Mouse (Mus musculus) heart, embryonic 14.5 days (tissue): Measurements from ENCODE around the gene Lhfp. TPM values are rescaled to one million over a fixed set of nuclear protein-coding genes. Genes with fewer than 3 reads are reported as not detected.

Experiments used
- ATAC-seq: fragments of 200-750 bp; cut with Nextera tagmentation; 2 replicates; pipeline ENCODE4 v1.8.0; 2017; ENCODE audit warnings: low read depth, moderate TSS enrichment; ENCODE audit not compliant: insufficient number of reproducible peaks, insufficient read depth, low FRiP score
- H3K27ac ChIP-seq, 2 experiments: fragments of 200-500 bp in 1 of 2; fragments of 300-500 bp in 1 of 2; sonication (generic) in 1 of 2; replicated peaks in 1 of 2; 2 replicates each; pipeline ENCODE4 v1.5.1; 2012 to 2014; ENCODE audit warnings: low read depth in 2 of 2, low read length in 2 of 2, control low read depth in 1 of 2, mild to moderate bottlenecking in 1 of 2, mixed read lengths in 1 of 2; ENCODE audit not compliant: control insufficient read depth in 1 of 2, insufficient read depth in 1 of 2
- H3K27me3 ChIP-seq: fragments of 300-500 bp; sonication (generic); 2 replicates; pipeline ENCODE4 v1.6.1; 2014; ENCODE audit warnings: mild to moderate bottlenecking, low read length, control low read depth; ENCODE audit not compliant: control insufficient read depth, insufficient read depth
- H3K36me3 ChIP-seq: fragments of 300-500 bp; sonication (generic); 2 replicates; pipeline ENCODE4 v1.6.1; 2014; ENCODE audit warnings: mild to moderate bottlenecking, control low read depth, low read length, mixed read lengths; ENCODE audit not compliant: control insufficient read depth, insufficient read depth
- H3K4me1 ChIP-seq, 2 experiments: fragments of 200-500 bp in 1 of 2; fragments of 300-500 bp in 1 of 2; sonication (generic) in 1 of 2; 2 replicates each; pipeline ENCODE4 v1.6.1; 2012 to 2014; ENCODE audit warnings: low read length in 2 of 2, control low read depth in 1 of 2, mixed read lengths in 1 of 2; ENCODE audit not compliant: control insufficient read depth in 2 of 2, insufficient read depth in 2 of 2
- H3K4me2 ChIP-seq: fragments of 300-500 bp; sonication (generic); 2 replicates; pipeline ENCODE4 v1.6.1; 2014; ENCODE audit warnings: mild to moderate bottlenecking, low read length
- H3K4me3 ChIP-seq, 2 experiments: fragments of 200-500 bp in 1 of 2; fragments of 300-500 bp in 1 of 2; sonication (generic) in 1 of 2; 2 replicates each; pipeline ENCODE4 v1.5.1; 2012 to 2014; ENCODE audit warnings: low read length in 2 of 2, mild to moderate bottlenecking in 2 of 2, control low read depth in 1 of 2, low read depth in 1 of 2, moderate library complexity in 1 of 2; ENCODE audit not compliant: control insufficient read depth in 1 of 2, insufficient read depth in 1 of 2
- H3K9ac ChIP-seq: fragments of 300-500 bp; sonication (generic); 2 replicates; pipeline ENCODE4 v1.6.1; 2014; ENCODE audit warnings: mild to moderate bottlenecking, low read length
- H3K9me3 ChIP-seq: fragments of 300-500 bp; sonication (generic); 2 replicates; pipeline ENCODE4 v1.6.1; 2016; ENCODE audit warnings: low read length, control low read depth; ENCODE audit not compliant: control insufficient read depth
- WGBS: fragments of 180-500 bp; shearing (Covaris S2); extraction: QIAGEN DNeasy Blood & Tissue Kit; methylation state at CpG from one replicate; pipeline ENCODE4 v1.1.7; 2014; 5-methylcytosine and 5-hydroxymethylcytosine counted together
- polyA plus RNA-seq: library from polyadenylated mRNA; unstranded; fragments of >200 nt; fragmentation: Nextera tagmentation; extraction: Ambion mirVana; gene quantifications from 2 replicates; pipeline ENCODE4 v1.2.1, GENCODE M21; 2014

Gene Lhfp
- polyA plus RNA-seq, 1 experiment from 2014 or later: 93.2 TPM

- Histone ChIP-seq H3K27me3 (no peaks in the 10 kb centered on the region), H3K4me1 (peaks cover 0 to 14% of the 10 kb centered on the region in 2 experiments), H3K4me2 (no peak overlapping the region), H3K36me3 (no peaks in the 10 kb centered on the region), H3K27ac (no peak overlapping the region), H3K9ac (no peak overlapping the region), H3K4me3 (no peak overlapping the region), H3K9me3 (no peaks in the 10 kb centered on the region)
- no peak for ATAC-seq
- WGBS: 67% methylated on average over 9 of the region's 9 CpGs
Observed at GRCm38 (mm10) chr3:53142528-53142927, 101.2 kb downstream of the Lhfp start.

- H3K9me3 ChIP-seq: no peaks in the 10 kb centered on the region
- H3K9ac ChIP-seq: no peak overlapping the region
- H3K4me1 ChIP-seq: peaks cover 3 to 6% of the 10 kb centered on the region in 2 experiments; a peak in 3 of 4 replicates
- WGBS: 50% methylated on average over 2 of the region's 2 CpGs
- no peak overlapping the region for H3K4me2 ChIP-seq
- no peak overlapping the region for H3K27ac ChIP-seq
- H3K27me3 ChIP-seq: no peaks in the 10 kb centered on the region
- H3K36me3 ChIP-seq: no peaks in the 10 kb centered on the region
- no peak overlapping the region for H3K4me3 ChIP-seq
- ATAC-seq: no peak
Observed at GRCm38 (mm10) chr3:53145526-53145925, 104.2 kb downstream of the Lhfp start.

- 73% methylated on average over 5 of the region's 5 CpGs for WGBS
- no peak overlapping the region for H3K4me2 ChIP-seq
- no peaks in the 10 kb centered on the region for H3K27me3 ChIP-seq
- H3K27ac ChIP-seq: no peak overlapping the region
- ATAC-seq: no peak
- H3K36me3 ChIP-seq: no peaks in the 10 kb centered on the region
- H3K9ac ChIP-seq: no peak overlapping the region
- peaks cover 3 to 6% of the 10 kb centered on the region in 2 experiments; a peak in 3 of 4 replicates for H3K4me1 ChIP-seq
- H3K9me3 ChIP-seq: no peaks in the 10 kb centered on the region
- no peak overlapping the region for H3K4me3 ChIP-seq
Observed at GRCm38 (mm10) chr3:53145946-53146345, 104.6 kb downstream of the Lhfp start.

GRCm38 (mm10) chr3:53147001-53147400, 105.7 kb downstream of the Lhfp start:
- Histone ChIP-seq H3K9ac (no peak overlapping the region), H3K9me3 (no peaks in the 10 kb centered on the region), H3K27ac (no peak overlapping the region), H3K4me3 (no peak overlapping the region), H3K27me3 (no peaks in the 10 kb centered on the region), H3K4me2 (no peak overlapping the region), H3K36me3 (no peaks in the 10 kb centered on the region), H3K4me1 (peaks cover 3 to 6% of the 10 kb centered on the region in 2 experiments; a peak in 3 of 4 replicates)
- WGBS: 90% methylated on average over 5 of the region's 5 CpGs
- ATAC-seq: no peak

- 75% methylated on average over 3 of the region's 3 CpGs for WGBS
- Histone ChIP-seq H3K4me1 (peaks cover 0 to 3% of the 10 kb centered on the region in 2 experiments; a peak in 2 of 4 replicates), H3K27ac (no peak overlapping the region), H3K4me2 (no peak overlapping the region), H3K36me3 (no peaks in the 10 kb centered on the region), H3K4me3 (no peak overlapping the region), H3K9me3 (no peaks in the 10 kb centered on the region), H3K27me3 (no peaks in the 10 kb centered on the region), H3K9ac (no peak overlapping the region)
- ATAC-seq: no peak
Observed at GRCm38 (mm10) chr3:53148751-53149150, 107.4 kb downstream of the Lhfp start.

- WGBS: 93% methylated on average over 7 of the region's 7 CpGs
- H3K4me1 ChIP-seq: peaks cover 0 to 3% of the 10 kb centered on the region in 2 experiments; a peak in 2 of 4 replicates
Observed at GRCm38 (mm10) chr3:53149625-53150320, 108.4 kb downstream of the Lhfp start.

GRCm38 (mm10) chr3:53151081-53151480, 109.8 kb downstream of the Lhfp start:
- WGBS: 48% methylated on average over 1 of the region's 1 CpGs
- Histone ChIP-seq H3K27ac (no peak overlapping the region), H3K36me3 (no peaks in the 10 kb centered on the region), H3K27me3 (no peaks in the 10 kb centered on the region), H3K4me3 (no peak overlapping the region), H3K9me3 (no peaks in the 10 kb centered on the region), H3K9ac (no peak overlapping the region), H3K4me1 (peaks cover 0 to 3% of the 10 kb centered on the region in 2 experiments; a peak in 1 of 4 replicates), H3K4me2 (no peak overlapping the region)
- ATAC-seq: no peak

More at GRCm38 (mm10) chr3:53149625-53150320, 108.4 kb downstream of the Lhfp start:
- no peak overlapping the region for H3K9ac ChIP-seq
- H3K36me3 ChIP-seq: no peaks in the 10 kb centered on the region
- no peaks in the 10 kb centered on the region for H3K27me3 ChIP-seq
- no peak overlapping the region for H3K4me3 ChIP-seq
- H3K27ac ChIP-seq: no peak overlapping the region
- no peak overlapping the region for H3K4me2 ChIP-seq
- ATAC-seq: no peak
- H3K9me3 ChIP-seq: no peaks in the 10 kb centered on the region

- WGBS: 91% methylated on average over 1 of the region's 1 CpGs
- Histone ChIP-seq H3K36me3 (no peaks in the 10 kb centered on the region), H3K27me3 (no peaks in the 10 kb centered on the region), H3K4me2 (no peak overlapping the region), H3K4me1 (peaks cover 0 to 3% of the 10 kb centered on the region in 2 experiments; a peak in 1 of 4 replicates), H3K27ac (no peak overlapping the region), H3K9ac (no peak overlapping the region), H3K4me3 (no peak overlapping the region), H3K9me3 (no peaks in the 10 kb centered on the region)
- ATAC-seq: no peak
Observed at GRCm38 (mm10) chr3:53151607-53152006, 110.3 kb downstream of the Lhfp start.
